Mouse (Mus musculus): ENCODE measurements around the gene Cux1. TPM values are rescaled to one million over a fixed set of nuclear protein-coding genes. Genes with fewer than 3 reads are reported as not detected.

Gene Cux1
- polyA plus RNA-seq (2016; fragmentation: Nextera tagmentation; extraction: Ambion mirVana): 100 and 128 TPM in 2 replicates

- H3K4me3 ChIP-seq: peak within 1 kb of the TSS; percentile 98
- 0% methylated on average over 82 of the region's 103 CpGs for WGBS
- peaks cover 39% of the 10 kb centered on the region for H3K27me3 ChIP-seq (ENCODE audit: low read depth, poor library complexity, severe bottlenecking)
- peaks cover 45% of the 10 kb centered on the region for H3K4me1 ChIP-seq
- H3K36me3 ChIP-seq: no peaks in the 10 kb centered on the region
- H3K9me3 ChIP-seq (replicated peaks): no peaks in the 10 kb centered on the region
- peak within 1 kb of the TSS; percentile 100 for H3K27ac ChIP-seq (replicated peaks)
- peak; percentile 86 for DNase-seq (ENCODE audit: low spot score)
These were observed at the start of gene Cux1 for GRCm38 (mm10) chr5:136567176-136568025. Cux1 (minus strand) TSS chr5:136567490.

- 81% methylated on average over 1 of the region's 1 CpGs for WGBS
- no peak overlapping the region for H3K4me3 ChIP-seq
- no peaks in the 10 kb centered on the region for H3K4me1 ChIP-seq
- no peaks in the 10 kb centered on the region for H3K9me3 ChIP-seq (replicated peaks)
- no peaks in the 10 kb centered on the region for H3K36me3 ChIP-seq
- H3K27ac ChIP-seq (replicated peaks): no peak overlapping the region
- H3K27me3 ChIP-seq (ENCODE audit: low read depth, poor library complexity, severe bottlenecking): peaks cover 4% of the 10 kb centered on the region; the same call in 1 of the 2 replicates
- no peak for DNase-seq (ENCODE audit: low spot score)
These were observed 45.1 kb upstream of the Cux1 start for GRCm38 (mm10) chr5:136612391-136612790.

- no peak overlapping the region for H3K27ac ChIP-seq (replicated peaks)
- H3K4me1 ChIP-seq: no peaks in the 10 kb centered on the region
- no peak for DNase-seq (ENCODE audit: low spot score)
- H3K4me3 ChIP-seq: no peak overlapping the region
- 51% methylated on average over 6 of the region's 6 CpGs for WGBS
- H3K27me3 ChIP-seq (ENCODE audit: low read depth, poor library complexity, severe bottlenecking): no peaks in the 10 kb centered on the region
- no peaks in the 10 kb centered on the region for H3K9me3 ChIP-seq (replicated peaks)
- no peaks in the 10 kb centered on the region for H3K36me3 ChIP-seq
These were observed 41.6 kb upstream of the Cux1 start for GRCm38 (mm10) chr5:136608814-136609434.

- no peak overlapping the region for H3K27ac ChIP-seq (replicated peaks)
- H3K9me3 ChIP-seq (replicated peaks): no peaks in the 10 kb centered on the region
- H3K27me3 ChIP-seq (ENCODE audit: low read depth, poor library complexity, severe bottlenecking): no peaks in the 10 kb centered on the region
- WGBS: 84% methylated on average over 11 of the region's 11 CpGs
- no peaks in the 10 kb centered on the region for H3K36me3 ChIP-seq
- DNase-seq (ENCODE audit: low spot score): no peak
- H3K4me3 ChIP-seq: no peak overlapping the region
- H3K4me1 ChIP-seq: no peaks in the 10 kb centered on the region
These were observed 37.9 kb upstream of the Cux1 start for GRCm38 (mm10) chr5:136605144-136605543.

- Histone ChIP-seq H3K27ac (replicated peaks) (no peak overlapping the region), H3K36me3 (no peaks in the 10 kb centered on the region), H3K27me3 (ENCODE audit: low read depth, poor library complexity, severe bottlenecking) (no peaks in the 10 kb centered on the region), H3K4me3 (no peak overlapping the region), H3K4me1 (no peaks in the 10 kb centered on the region), H3K9me3 (replicated peaks) (no peaks in the 10 kb centered on the region)
- DNase-seq (ENCODE audit: low spot score): no peak
- WGBS: 86% methylated on average over 13 of the region's 13 CpGs
These were observed 36.1 kb upstream of the Cux1 start for GRCm38 (mm10) chr5:136603176-136603964.

GRCm38 (mm10) chr5:136600511-136600910 lies 33.2 kb upstream of the Cux1 start:
- H3K4me3 ChIP-seq: no peak overlapping the region
- DNase-seq (ENCODE audit: low spot score): no peak
- H3K27ac ChIP-seq (replicated peaks): no peak overlapping the region
- 79% methylated on average over 5 of the region's 5 CpGs for WGBS
- no peaks in the 10 kb centered on the region for H3K9me3 ChIP-seq (replicated peaks)
- H3K27me3 ChIP-seq (ENCODE audit: low read depth, poor library complexity, severe bottlenecking): no peaks in the 10 kb centered on the region
- no peaks in the 10 kb centered on the region for H3K4me1 ChIP-seq
- no peaks in the 10 kb centered on the region for H3K36me3 ChIP-seq

- H3K27me3 ChIP-seq (ENCODE audit: low read depth, poor library complexity, severe bottlenecking): no peaks in the 10 kb centered on the region
- H3K9me3 ChIP-seq (replicated peaks): no peaks in the 10 kb centered on the region
- WGBS: 82% methylated on average over 8 of the region's 8 CpGs
- DNase-seq (ENCODE audit: low spot score): no peak
- no peak overlapping the region for H3K27ac ChIP-seq (replicated peaks)
- H3K4me1 ChIP-seq: no peaks in the 10 kb centered on the region
- no peaks in the 10 kb centered on the region for H3K36me3 ChIP-seq
- no peak overlapping the region for H3K4me3 ChIP-seq
These were observed 27.7 kb upstream of the Cux1 start for GRCm38 (mm10) chr5:136594896-136595540.

GRCm38 (mm10) chr5:136591816-136592499 lies 24.7 kb upstream of the Cux1 start:
- H3K36me3 ChIP-seq: no peaks in the 10 kb centered on the region
- DNase-seq (ENCODE audit: low spot score): no peak
- 90% methylated on average over 8 of the region's 8 CpGs for WGBS
- H3K27me3 ChIP-seq (ENCODE audit: low read depth, poor library complexity, severe bottlenecking): no peaks in the 10 kb centered on the region
- no peak overlapping the region for H3K4me3 ChIP-seq
- no peaks in the 10 kb centered on the region for H3K4me1 ChIP-seq
- H3K9me3 ChIP-seq (replicated peaks): no peaks in the 10 kb centered on the region
- no peak overlapping the region for H3K27ac ChIP-seq (replicated peaks)

- DNase-seq (ENCODE audit: low spot score): no peak
- Histone ChIP-seq H3K27ac (replicated peaks) (no peak overlapping the region), H3K36me3 (no peaks in the 10 kb centered on the region), H3K9me3 (replicated peaks) (no peaks in the 10 kb centered on the region), H3K4me1 (no peaks in the 10 kb centered on the region), H3K27me3 (ENCODE audit: low read depth, poor library complexity, severe bottlenecking) (no peaks in the 10 kb centered on the region), H3K4me3 (no peak overlapping the region)
- WGBS: 65% methylated on average over 2 of the region's 2 CpGs
These were observed 21.7 kb upstream of the Cux1 start for GRCm38 (mm10) chr5:136589002-136589401.

- DNase-seq (ENCODE audit: low spot score): no peak
- WGBS: 69% methylated on average over 3 of the region's 3 CpGs
- Histone ChIP-seq H3K27me3 (ENCODE audit: low read depth, poor library complexity, severe bottlenecking) (no peaks in the 10 kb centered on the region), H3K4me3 (no peak overlapping the region), H3K9me3 (replicated peaks) (no peaks in the 10 kb centered on the region), H3K4me1 (no peaks in the 10 kb centered on the region), H3K27ac (replicated peaks) (no peak overlapping the region), H3K36me3 (no peaks in the 10 kb centered on the region)
These were observed 21.2 kb upstream of the Cux1 start for GRCm38 (mm10) chr5:136588471-136588870.

GRCm38 (mm10) chr5:136584676-136585285 lies 17.5 kb upstream of the Cux1 start:
- no peak for DNase-seq (ENCODE audit: low spot score)
- H3K36me3 ChIP-seq: no peaks in the 10 kb centered on the region
- WGBS: 60% methylated on average over 4 of the region's 4 CpGs

More at GRCm38 (mm10) chr5:136584676-136585285, 17.5 kb upstream of the Cux1 start:
- Histone ChIP-seq H3K27me3 (ENCODE audit: low read depth, poor library complexity, severe bottlenecking) (peaks cover 35% of the 10 kb centered on the region), H3K4me3 (no peak overlapping the region), H3K27ac (replicated peaks) (no peak overlapping the region), H3K9me3 (replicated peaks) (peaks cover 5% of the 10 kb centered on the region), H3K4me1 (peaks cover 14% of the 10 kb centered on the region)
